Mouse (Mus musculus) adipocyte (in vitro differentiated cells): Measurements from ENCODE around the gene Morc1.

Experiments used
- DNase-seq: peaks from one replicate; pipeline ENCODE4 v3.0.0-alpha.2; 2016; ENCODE audit warnings: low spot score

Morc1 gene

GRCm38 (mm10) chr16:48431027-48431426 is at the start of gene Morc1:
Gene Morc1, plus strand, starts transcription at chr16:48431237.
- DNase-seq = no peak

- no peak for DNase-seq
Observed at GRCm38 (mm10) chr16:48383582-48384257, 47.3 kb upstream of the Morc1 start.

GRCm38 (mm10) chr16:48386982-48387381 is 44.1 kb upstream of the Morc1 start:
- DNase-seq = no peak

GRCm38 (mm10) chr16:48395278-48395677 is 35.8 kb upstream of the Morc1 start:
- no peak for DNase-seq

GRCm38 (mm10) chr16:48402963-48403362 is 28.1 kb upstream of the Morc1 start:
- no peak for DNase-seq

GRCm38 (mm10) chr16:48403423-48403822 is 27.6 kb upstream of the Morc1 start:
- DNase-seq = no peak

GRCm38 (mm10) chr16:48404009-48404408 is 27.0 kb upstream of the Morc1 start:
- DNase-seq = no peak

DNA sequence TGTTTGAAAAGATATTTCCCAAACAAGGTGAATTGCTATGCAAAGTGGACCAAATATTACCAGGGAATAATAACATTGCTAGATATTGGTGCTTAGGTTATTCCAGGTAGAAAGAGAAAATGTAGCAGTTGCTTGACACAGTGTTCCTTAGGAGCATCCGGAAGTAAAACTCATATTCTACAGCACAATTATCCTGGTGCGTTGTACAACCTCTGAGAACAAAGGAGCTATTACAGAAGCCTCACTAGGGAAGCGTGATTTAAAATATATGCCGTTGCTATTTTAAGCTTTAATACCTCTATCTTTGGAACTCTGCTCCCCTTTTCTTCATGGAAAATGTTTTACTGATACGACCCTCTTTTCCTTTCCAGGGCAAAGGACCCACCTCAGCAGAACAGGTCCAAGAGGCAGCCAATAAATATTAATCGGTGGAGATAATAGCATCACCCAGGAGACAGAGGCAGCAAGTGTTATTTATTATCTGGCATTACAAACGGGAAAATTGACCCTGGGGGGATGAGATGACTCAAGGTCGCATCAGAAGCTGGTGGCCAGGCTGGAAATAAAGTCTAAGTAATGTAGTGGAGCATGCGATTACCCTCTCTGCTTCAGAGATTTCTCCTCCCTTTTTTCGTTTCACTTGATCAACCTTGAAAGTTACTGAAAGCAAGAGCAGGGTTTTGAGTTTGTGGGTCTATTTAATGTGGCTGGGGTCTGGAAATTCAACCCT is 25.2 kb upstream of the Morc1 start:
- DNase-seq = no peak

DNA sequence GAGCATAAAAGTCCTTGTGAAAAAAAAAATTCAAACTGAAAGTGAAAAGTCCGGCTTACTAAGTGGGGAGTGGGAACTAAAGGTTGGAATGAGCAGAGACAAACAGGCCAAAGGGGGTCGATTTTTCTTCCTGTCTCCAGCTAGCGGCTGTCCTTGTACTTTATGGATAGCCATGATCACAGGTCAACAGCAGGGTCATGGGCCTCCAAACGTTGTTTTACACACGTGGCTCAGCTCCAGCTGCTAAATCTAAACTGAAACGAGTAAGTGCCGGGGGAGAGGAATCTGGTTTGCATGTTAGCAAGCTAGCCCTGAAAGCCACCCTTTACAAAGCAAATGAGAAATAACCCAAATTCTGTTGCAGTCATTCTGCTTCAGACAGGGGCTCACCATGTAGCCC is 21.5 kb upstream of the Morc1 start:
- DNase-seq = no peak

- DNase-seq = no peak
Observed at GRCm38 (mm10) chr16:48410125-48410524, 20.9 kb upstream of the Morc1 start.

- no peak for DNase-seq
Observed at GRCm38 (mm10) chr16:48412246-48412645, 18.8 kb upstream of the Morc1 start, which contains the start of gene Gm5485. Gene Gm5485, minus strand, starts transcription at chr16:48412416.

DNA sequence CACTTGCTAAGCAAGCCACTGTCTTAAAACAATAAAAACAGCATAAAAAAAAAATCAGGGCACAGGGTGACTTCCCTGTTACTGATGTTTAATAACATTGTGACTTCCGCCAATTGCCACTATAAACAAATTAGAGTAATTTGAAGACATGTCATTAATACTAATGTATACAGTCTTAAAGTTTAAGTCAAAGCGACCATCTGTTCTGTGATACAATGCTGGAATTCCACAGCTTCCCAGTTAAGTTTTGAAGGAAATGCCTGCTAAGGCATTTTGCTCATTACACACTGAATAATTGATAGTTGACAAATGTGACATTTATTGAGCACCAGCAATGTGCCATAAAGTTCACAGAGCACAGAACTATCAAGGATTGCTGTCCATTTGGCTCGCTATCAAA is 12.5 kb upstream of the Morc1 start:
- DNase-seq = no peak

DNA sequence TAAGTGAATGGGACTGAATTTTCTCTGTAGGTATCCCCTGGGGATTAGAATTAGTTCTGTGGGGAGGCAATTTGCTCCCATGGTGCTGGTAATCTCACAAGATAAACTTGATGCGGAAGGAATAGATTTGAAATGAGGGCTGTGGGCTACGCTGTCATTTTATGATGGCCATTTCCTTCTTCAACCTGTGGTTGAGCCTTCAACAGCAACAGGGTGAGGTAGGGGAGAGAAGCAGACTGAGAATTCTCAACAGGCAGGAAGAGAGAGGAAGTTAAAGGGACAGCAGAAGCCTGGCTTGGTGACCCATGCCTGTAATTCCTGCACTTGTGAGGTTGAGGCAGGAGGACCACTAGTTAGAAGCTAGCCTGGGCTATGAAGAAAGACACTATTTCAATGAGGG is 12.0 kb upstream of the Morc1 start:
- no peak for DNase-seq

- no peak for DNase-seq
Observed at GRCm38 (mm10) chr16:48422501-48422900, 8.5 kb upstream of the Morc1 start.

DNA sequence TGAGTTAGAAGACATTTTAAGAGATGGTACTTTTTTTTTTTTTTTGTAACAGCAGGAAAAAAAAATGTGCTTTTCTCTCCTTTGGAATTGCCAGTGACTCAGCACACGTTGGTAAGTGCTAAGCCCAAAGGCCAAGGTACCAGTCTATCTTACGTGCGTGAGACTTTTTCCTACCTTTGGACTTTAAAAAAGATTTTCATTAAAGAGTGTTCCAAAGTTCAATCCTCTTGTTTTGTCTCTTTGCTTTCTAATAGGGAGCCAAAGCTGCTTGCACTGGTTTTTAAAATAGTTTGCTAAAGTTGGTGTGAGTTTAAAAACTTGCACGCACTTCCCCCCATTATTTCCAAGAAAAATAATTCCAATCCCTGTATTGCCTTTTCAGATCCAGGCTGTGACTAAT is 7.0 kb upstream of the Morc1 start:
- DNase-seq = no peak

DNA sequence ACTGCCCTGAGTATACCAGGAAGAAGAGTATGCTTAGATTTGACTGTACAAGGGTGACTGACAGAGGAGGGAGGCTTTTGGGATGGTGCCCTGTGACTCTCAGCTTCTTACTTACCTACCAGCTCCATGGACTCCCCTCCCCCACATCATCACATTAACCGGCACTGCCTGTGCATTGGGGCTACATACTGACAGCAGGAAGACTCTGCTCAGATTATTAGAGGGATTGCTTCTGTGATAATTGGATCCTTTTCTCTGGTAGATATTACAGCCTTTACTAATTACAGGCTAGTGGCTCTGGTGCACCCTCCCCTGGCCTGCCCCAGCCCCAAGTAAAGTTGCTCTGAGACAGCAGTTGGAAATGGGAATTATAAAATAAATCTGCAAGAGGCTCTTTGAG is 1.6 kb upstream of the Morc1 start:
- no peak for DNase-seq

DNA sequence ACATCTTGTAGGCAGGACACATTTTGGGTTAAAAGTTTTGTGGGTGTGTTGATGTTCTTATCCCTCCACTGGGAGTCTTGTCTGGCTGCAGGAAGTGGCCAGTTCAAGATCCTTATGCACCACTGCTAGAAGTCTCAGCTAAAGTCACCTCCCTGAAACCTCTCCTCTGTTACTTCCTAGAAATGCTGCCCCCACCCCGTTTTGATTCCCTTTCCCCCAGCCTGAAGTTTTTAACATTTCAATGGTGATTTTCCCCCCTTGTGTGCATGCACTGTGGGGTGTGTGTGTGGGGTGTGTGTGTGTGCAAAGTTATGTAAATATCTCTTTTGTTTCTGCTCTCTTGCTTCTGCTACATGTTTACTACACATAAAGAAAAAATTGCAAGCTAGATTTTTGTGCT is 4.4 kb downstream of the Morc1 start:
- DNase-seq = no peak

DNA sequence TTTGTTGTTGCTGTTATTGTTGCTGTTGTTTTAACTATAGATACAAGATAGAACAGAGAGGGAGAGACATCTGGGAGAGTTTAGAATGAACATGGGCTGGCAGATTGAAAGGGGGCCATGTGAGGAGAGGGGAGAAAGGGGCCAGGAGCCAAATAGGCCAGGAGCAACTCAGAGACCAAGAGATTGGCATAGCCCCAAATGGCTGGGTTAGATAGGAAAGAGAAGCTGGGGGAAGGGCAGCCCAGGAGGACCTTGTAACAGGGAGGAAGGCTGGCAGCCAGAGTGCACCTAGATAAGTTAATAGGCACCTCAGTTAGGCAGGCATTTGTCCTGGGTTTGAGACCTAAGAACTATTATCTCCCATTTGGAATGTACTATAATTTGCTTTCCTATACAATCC is 6.4 kb downstream of the Morc1 start:
- no peak for DNase-seq

DNA sequence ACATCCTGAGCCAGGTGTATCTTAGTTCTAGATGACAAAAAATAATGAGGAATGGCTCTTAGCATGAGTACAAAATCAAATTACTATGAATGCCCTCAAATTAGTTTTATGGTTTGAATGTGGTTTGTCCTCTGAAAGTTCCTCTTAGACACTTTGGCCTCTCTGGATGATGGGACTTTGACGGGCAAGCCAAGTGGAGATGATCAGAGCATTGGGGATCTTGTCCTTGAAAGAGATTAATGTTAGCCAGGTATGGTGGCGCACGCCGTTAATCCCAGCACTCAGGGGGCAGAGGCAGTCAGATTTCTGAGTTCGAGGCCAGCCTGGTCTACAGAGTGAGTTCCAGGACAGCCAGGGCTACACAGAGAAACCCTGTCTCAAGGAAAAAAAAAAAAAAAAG is 13.6 kb downstream of the Morc1 start:
- no peak for DNase-seq

DNA sequence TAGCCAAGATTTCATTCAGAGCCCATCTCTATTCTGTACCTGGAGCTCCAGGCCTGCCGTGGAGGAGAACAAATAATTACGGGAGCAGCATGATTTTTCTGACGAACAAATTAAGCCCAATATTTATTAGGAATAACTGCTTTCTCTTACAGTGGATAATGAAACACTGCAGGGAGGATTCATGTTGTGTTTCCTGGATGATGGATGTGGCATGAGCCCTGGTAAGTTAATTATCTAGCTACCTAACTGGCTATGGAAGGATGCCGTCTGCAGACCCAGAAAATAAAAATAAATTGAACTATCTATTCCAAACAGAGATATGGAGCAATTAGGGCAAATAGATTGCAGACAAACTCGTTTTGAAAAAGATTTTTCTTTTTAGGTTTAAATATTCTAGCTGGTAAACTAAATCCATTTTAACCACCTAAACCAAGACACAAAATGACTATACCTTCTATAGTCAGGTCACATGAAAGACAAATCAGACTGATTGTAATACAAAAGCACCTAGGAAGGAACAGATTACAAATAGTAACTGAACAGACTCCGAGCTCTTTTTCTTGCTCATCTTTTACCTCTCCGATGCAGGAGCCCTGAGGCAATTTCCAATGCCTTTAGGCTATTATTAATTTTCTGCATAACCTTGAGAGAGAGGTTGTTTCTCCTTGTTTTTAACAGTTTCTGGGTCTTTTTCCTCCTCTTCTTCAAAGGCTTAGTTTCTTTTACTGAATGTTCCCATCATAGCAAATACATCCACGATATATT is 15.3 kb downstream of the Morc1 start:
- no peak for DNase-seq

- no peak for DNase-seq
Observed at GRCm38 (mm10) chr16:48453264-48453663, 22.2 kb downstream of the Morc1 start.

GRCm38 (mm10) chr16:48473396-48473795 is 42.4 kb downstream of the Morc1 start:
- no peak for DNase-seq
